Mouse (Mus musculus) liver, adult 2 months (tissue): Measurements from ENCODE around the gene 1700017B05Rik. TPM values are rescaled to one million over a fixed set of nuclear protein-coding genes. Genes with fewer than 3 reads are reported as not detected.
A peak's percentile ranks its signal among the peaks of the same experiment; 100 is the strongest.

Source experiments
- DNase-seq: peaks from one replicate; pipeline ENCODE4 v3.0.0-alpha.2; 2011; ENCODE audit warnings: low read depth, low spot score; ENCODE audit errors: extremely low read depth
- H3K27ac ChIP-seq: fragments of 200-500 bp; replicated peaks from 2 replicates; pipeline ENCODE4 v1.5.1; 2012; ENCODE audit warnings: low read depth, mild to moderate bottlenecking, control low read depth, inconsistent platforms, low read length; ENCODE audit not compliant: insufficient read depth
- H3K27me3 ChIP-seq: fragments of 200-500 bp; 2 replicates; pipeline ENCODE4 v1.6.1; 2012; ENCODE audit warnings: mild to moderate bottlenecking, moderate library complexity, low read length, inconsistent platforms; ENCODE audit not compliant: control insufficient read depth, insufficient read depth
- H3K36me3 ChIP-seq: fragments of 200-500 bp; 2 replicates; pipeline ENCODE4 v1.6.1; 2012; ENCODE audit warnings: low read length, inconsistent platforms; ENCODE audit not compliant: control insufficient read depth, insufficient read depth
- H3K4me1 ChIP-seq: fragments of 200-500 bp; 2 replicates; pipeline ENCODE4 v1.6.1; 2011; ENCODE audit warnings: low read length; ENCODE audit not compliant: control insufficient read depth, insufficient read depth
- H3K4me3 ChIP-seq: fragments of 200-500 bp; 2 replicates; pipeline ENCODE4 v1.5.1; 2011; ENCODE audit warnings: low read depth, mild to moderate bottlenecking, control low read depth, low read length, moderate library complexity; ENCODE audit not compliant: insufficient read depth
- H3K79me2 ChIP-seq: fragments of 200-500 bp; 2 replicates; pipeline ENCODE4 v1.6.1; 2012; ENCODE audit warnings: inconsistent platforms, mild to moderate bottlenecking, low read length, moderate library complexity; ENCODE audit not compliant: control insufficient read depth, insufficient read depth
- H3K9ac ChIP-seq: fragments of 200-500 bp; 2 replicates; pipeline ENCODE4 v1.6.1; 2012; ENCODE audit warnings: low read depth, mild to moderate bottlenecking, control low read depth, inconsistent platforms, low read length
- CTCF ChIP-seq: fragments of 200-500 bp; IDR thresholded peaks from 2 replicates; pipeline ENCODE4 v1.5.1; 2011; ENCODE audit warnings: low read depth, low read length, control low read depth
- POLR2A ChIP-seq: fragments of 200-500 bp; IDR thresholded peaks from 2 replicates; pipeline ENCODE4 v1.6.1; 2011; ENCODE audit warnings: low read length, control low read depth; ENCODE audit not compliant: insufficient read depth; ENCODE audit errors: extremely low read depth
- whole genome bisulfite sequencing: fragments of 180-500 bp; shearing (Covaris S2); methylation state at CpG from one replicate; pipeline ENCODE4 v1.1.7; 2018; 5-methylcytosine and 5-hydroxymethylcytosine counted together
- polyA plus RNA-seq: library from polyadenylated mRNA; depleted of rRNA; stranded (reverse); fragments of >200 nt; gene quantifications from 2 replicates; pipeline ENCODE4 v1.2.3, GENCODE M21; 2012
- total RNA-seq: library from RNA; depleted of rRNA; stranded (reverse); fragments of >200 nt; gene quantifications from 2 replicates; pipeline ENCODE4 v1.2.3, GENCODE M21; 2014

1700017B05Rik gene
- total and polyA plus RNA-seq, 2 experiments, result 1.7 to 6.3 TPM

GRCm38 (mm10) chr9:57225780-57226627 lies 36.4 kb downstream of the 1700017B05Rik start:
- TF ChIP-seq CTCF (no peak), POLR2A (no peak)
- Histone ChIP-seq H3K27ac (no peak overlapping the region), H3K27me3 (no peaks in the 10 kb centered on the region), H3K36me3 (no peaks in the 10 kb centered on the region), H3K9ac (no peak overlapping the region), H3K4me1 (peaks cover 13% of the 10 kb centered on the region), H3K4me3 (no peak overlapping the region), H3K79me2 (no peaks in the 10 kb centered on the region)
- WGBS, result 87% methylated on average over 13 of the region's 13 CpGs
- DNase-seq, result no peak

GRCm38 (mm10) chr9:57223341-57223740 lies 39.1 kb downstream of the 1700017B05Rik start:
- Histone ChIP-seq H3K36me3 (no peaks in the 10 kb centered on the region), H3K79me2 (no peaks in the 10 kb centered on the region), H3K27me3 (no peaks in the 10 kb centered on the region), H3K27ac (no peak overlapping the region), H3K4me3 (no peak overlapping the region), H3K4me1 (peaks cover 16% of the 10 kb centered on the region), H3K9ac (no peak overlapping the region)
- no peak for TF ChIP-seq CTCF
- TF ChIP-seq POLR2A, result no peak
- DNase-seq, result peak; percentile 96

GRCm38 (mm10) chr9:57220356-57220755 lies 42.1 kb downstream of the 1700017B05Rik start:
- Histone ChIP-seq H3K4me1 (peaks cover 21% of the 10 kb centered on the region), H3K9ac (no peak overlapping the region), H3K4me3 (no peak overlapping the region), H3K36me3 (no peaks in the 10 kb centered on the region), H3K27me3 (no peaks in the 10 kb centered on the region), H3K79me2 (no peaks in the 10 kb centered on the region), H3K27ac (no peak overlapping the region)
- peak; percentile 54 for DNase-seq
- TF ChIP-seq CTCF (peak; percentile 72), POLR2A (no peak)
- 8% methylated on average over 6 of the region's 6 CpGs for WGBS

GRCm38 (mm10) chr9:57219511-57219910 lies 42.9 kb downstream of the 1700017B05Rik start:
- Histone ChIP-seq H3K36me3 (no peaks in the 10 kb centered on the region), H3K27ac (peak overlapping the region; percentile 45), H3K9ac (no peak overlapping the region), H3K4me3 (no peak overlapping the region), H3K27me3 (no peaks in the 10 kb centered on the region), H3K4me1 (peaks cover 26% of the 10 kb centered on the region), H3K79me2 (no peaks in the 10 kb centered on the region)
- WGBS, result 25% methylated on average over 1 of the region's 1 CpGs
- TF ChIP-seq CTCF, result no peak
- no peak for TF ChIP-seq POLR2A
- no peak for DNase-seq

- H3K27me3 ChIP-seq, result no peaks in the 10 kb centered on the region
- H3K4me3 ChIP-seq, result no peak overlapping the region
- TF ChIP-seq CTCF (0 out of 2 replicates have a peak, but pooled peaks have one; percentile 10), POLR2A (no peak)
- H3K9ac ChIP-seq, result no peak overlapping the region
- H3K36me3 ChIP-seq, result no peaks in the 10 kb centered on the region
- H3K27ac ChIP-seq, result peak overlapping the region; percentile 45
- WGBS, result 29% methylated on average over 5 of the region's 5 CpGs
- DNase-seq, result peak; percentile 98
- H3K4me1 ChIP-seq, result peaks cover 26% of the 10 kb centered on the region
- H3K79me2 ChIP-seq, result no peaks in the 10 kb centered on the region
Observed at GRCm38 (mm10) chr9:57218776-57219175, 43.6 kb downstream of the 1700017B05Rik start.

- Histone ChIP-seq H3K36me3 (no peaks in the 10 kb centered on the region), H3K9ac (no peak overlapping the region), H3K27ac (no peak overlapping the region), H3K4me1 (peaks cover 24% of the 10 kb centered on the region), H3K79me2 (no peaks in the 10 kb centered on the region), H3K27me3 (no peaks in the 10 kb centered on the region), H3K4me3 (no peak overlapping the region)
- 91% methylated on average over 6 of the region's 6 CpGs for WGBS
- no peak for DNase-seq
- TF ChIP-seq POLR2A (no peak), CTCF (no peak)
Observed at GRCm38 (mm10) chr9:57217220-57217619, 45.2 kb downstream of the 1700017B05Rik start.
